Mouse (Mus musculus) adrenal gland, postnatal 10 days (tissue): Measurements from ENCODE around the gene Sppl3. TPM values are rescaled to one million over a fixed set of nuclear protein-coding genes. Genes with fewer than 3 reads are reported as not detected.

Source experiments
- DNase-seq: peaks from one replicate; pipeline ENCODE4 v3.0.0; 2021; ENCODE audit warnings: mixed read lengths
- long read RNA-seq, 2 experiments: library from polyadenylated mRNA; stranded (forward); transcript quantifications; one replicate each; pipeline ENCODE4 v2.0.0; 2021
- total RNA-seq, 2 experiments: library from RNA; stranded (reverse); gene quantifications; 2 replicates each; pipeline ENCODE4 v1.2.3; 2021

The Sppl3 gene
- total RNA-seq, result 10 to 100 TPM; 54.7 to 63.1 TPM
- long read RNA-seq, experiment 1, transcript Sppl3-201 (11 exons, 3,204 nt), result major isoform, 105 of 148 reads
- long read RNA-seq, experiment 1, partial matches to known transcripts, result 29 of 148 reads
- long read RNA-seq, experiment 1, other reads (novel, unspliced or antisense), result 14 of 148 reads
- long read RNA-seq, experiment 2, transcript Sppl3-201 (11 exons, 3,204 nt), result major isoform, 96 of 116 reads
- long read RNA-seq, experiment 2, partial matches to known transcripts, result 5 of 116 reads
- long read RNA-seq, experiment 2, other reads (novel, unspliced or antisense), result 15 of 116 reads

GRCm38 (mm10) chr5:115010577-115011216 is at the start of gene Sppl3:
Sppl3 (plus strand) TSS chr5:115011137.
- peak; percentile 99 for DNase-seq

- no peak for DNase-seq
Measured at GRCm38 (mm10) chr5:114961590-114962360, 49.2 kb upstream of the Sppl3 start.

GRCm38 (mm10) chr5:114964315-114964966 is 46.5 kb upstream of the Sppl3 start:
- no peak for DNase-seq

GRCm38 (mm10) chr5:114964967-114965898 is 45.7 kb upstream of the Sppl3 start:
- no peak for DNase-seq

- DNase-seq, result no peak
Measured at GRCm38 (mm10) chr5:114967523-114968268, 43.2 kb upstream of the Sppl3 start.

GRCm38 (mm10) chr5:114968651-114969050 is 42.3 kb upstream of the Sppl3 start:
- no peak for DNase-seq

GRCm38 (mm10) chr5:114969064-114969463 is 41.9 kb upstream of the Sppl3 start:
- no peak for DNase-seq

GRCm38 (mm10) chr5:114969609-114970215 is 41.2 kb upstream of the Sppl3 start:
- no peak for DNase-seq

GRCm38 (mm10) chr5:114970824-114971227 is 40.1 kb upstream of the Sppl3 start, which contains the start of gene Hnf1a:
Hnf1a (minus strand) TSS chr5:114971094.
- no peak for DNase-seq

GRCm38 (mm10) chr5:114972201-114972600 is 38.7 kb upstream of the Sppl3 start:
- DNase-seq, result no peak

- no peak for DNase-seq
Measured at GRCm38 (mm10) chr5:114973131-114973530, 37.8 kb upstream of the Sppl3 start.

GRCm38 (mm10) chr5:114976935-114977334 is 34.0 kb upstream of the Sppl3 start:
- DNase-seq, result no peak

- DNase-seq, result peak; percentile 39
Measured at GRCm38 (mm10) chr5:114978473-114978872, 32.5 kb upstream of the Sppl3 start.

- no peak for DNase-seq
Measured at GRCm38 (mm10) chr5:114978888-114979249, 32.1 kb upstream of the Sppl3 start.

- peak; percentile 80 for DNase-seq
Measured at GRCm38 (mm10) chr5:114979250-114980121, 31.5 kb upstream of the Sppl3 start.

GRCm38 (mm10) chr5:114980122-114980748 is 30.7 kb upstream of the Sppl3 start:
- DNase-seq, result no peak

- no peak for DNase-seq
Measured at GRCm38 (mm10) chr5:114982001-114982400, 28.9 kb upstream of the Sppl3 start.

- no peak for DNase-seq
Measured at GRCm38 (mm10) chr5:114985074-114985473, 25.9 kb upstream of the Sppl3 start.

GRCm38 (mm10) chr5:114996447-114996846 is 14.5 kb upstream of the Sppl3 start:
- no peak for DNase-seq
